Mouse (Mus musculus): ENCODE data around the gene Cdh1.

The Cdh1 gene

GRCm38 (mm10) chr8:106718091-106718500 is 114.9 kb downstream of the Cdh1 start:
- in situ Hi-C loops (cut with MboI, MseI), result loop anchor here (25.0 kb wide), 1 partner anchor 294 kb away; no protein-coding TSS in a partner anchor

All from regulatory T cell (primary cell).